Mouse (Mus musculus): ENCODE results near the gene Sdcbp2. TPM values are rescaled to one million over a fixed set of nuclear protein-coding genes. Genes with fewer than 3 reads are reported as not detected.

The Sdcbp2 gene
- polyA plus RNA-seq, 1 experiment: 2.3 TPM

GRCm38 (mm10) chr2:151580945-151581344 lies 8.5 kb downstream of the Sdcbp2 start:
- 0 out of 2 replicates have a peak, but pooled peaks cover 2% of the 10 kb centered on the region for H3K27me3 ChIP-seq (ENCODE audit: control insufficient read depth, insufficient read depth, low read length)
- TF ChIP-seq POLR2A (IDR thresholded peaks at IDR 0.05; ENCODE audit: low read depth, low read length) (no peak), CTCF (IDR thresholded peaks at IDR 0.05; ENCODE audit: extremely low read depth, insufficient read depth, insufficient read length, insufficient replicate concordance) (no peak)
- no peak overlapping the region for H3K4me3 ChIP-seq (ENCODE audit: extremely low read depth, insufficient read depth, insufficient read length)
- WGBS: 65% methylated on average over 1 of the region's 1 CpGs
- H3K36me3 ChIP-seq (ENCODE audit: control insufficient read depth, insufficient read depth, low read length): no peaks in the 10 kb centered on the region
- H3K4me1 ChIP-seq (ENCODE audit: control insufficient read depth, insufficient read depth, insufficient read length): no peaks in the 10 kb centered on the region
- DNase-seq (ENCODE audit: low read depth in 1 of 2, low spot score in 2 of 2): no peak
- H3K27ac ChIP-seq (ENCODE audit: insufficient read depth, low read length): no peak overlapping the region

GRCm38 (mm10) chr2:151585934-151586333 lies 13.5 kb downstream of the Sdcbp2 start:
- TF ChIP-seq POLR2A (IDR thresholded peaks at IDR 0.05; ENCODE audit: low read depth, low read length) (no peak), CTCF (IDR thresholded peaks at IDR 0.05; ENCODE audit: extremely low read depth, insufficient read depth, insufficient read length, insufficient replicate concordance) (no peak)
- 28% methylated on average over 3 of the region's 3 CpGs for WGBS
- no peak for DNase-seq (ENCODE audit: low read depth in 1 of 2, low spot score in 2 of 2)

GRCm38 (mm10) chr2:151586807-151587206 lies 14.4 kb downstream of the Sdcbp2 start:
- no peaks in the 10 kb centered on the region for H3K36me3 ChIP-seq (ENCODE audit: control insufficient read depth, insufficient read depth, low read length)
- WGBS: 69% methylated on average over 1 of the region's 1 CpGs

More at GRCm38 (mm10) chr2:151585934-151586333, 13.5 kb downstream of the Sdcbp2 start:
- no peaks in the 10 kb centered on the region for H3K27me3 ChIP-seq (ENCODE audit: control insufficient read depth, insufficient read depth, low read length)
- H3K27ac ChIP-seq (ENCODE audit: insufficient read depth, low read length): no peak overlapping the region
- no peak overlapping the region for H3K4me3 ChIP-seq (ENCODE audit: extremely low read depth, insufficient read depth, insufficient read length)
- H3K36me3 ChIP-seq (ENCODE audit: control insufficient read depth, insufficient read depth, low read length): no peaks in the 10 kb centered on the region
- H3K4me1 ChIP-seq (ENCODE audit: control insufficient read depth, insufficient read depth, insufficient read length): no peaks in the 10 kb centered on the region

GRCm38 (mm10) chr2:151587306-151587705 lies 14.9 kb downstream of the Sdcbp2 start:
- 9% methylated on average over 9 of the region's 9 CpGs for WGBS
- H3K4me1 ChIP-seq (ENCODE audit: control insufficient read depth, insufficient read depth, insufficient read length): no peaks in the 10 kb centered on the region
- no peaks in the 10 kb centered on the region for H3K27me3 ChIP-seq (ENCODE audit: control insufficient read depth, insufficient read depth, low read length)
- no peak for DNase-seq (ENCODE audit: low read depth in 1 of 2, low spot score in 2 of 2)
- TF ChIP-seq POLR2A (IDR thresholded peaks at IDR 0.05; ENCODE audit: low read depth, low read length) (no peak), CTCF (IDR thresholded peaks at IDR 0.05; ENCODE audit: extremely low read depth, insufficient read depth, insufficient read length, insufficient replicate concordance) (no peak)
- no peak overlapping the region for H3K27ac ChIP-seq (ENCODE audit: insufficient read depth, low read length)
- no peaks in the 10 kb centered on the region for H3K36me3 ChIP-seq (ENCODE audit: control insufficient read depth, insufficient read depth, low read length)
- no peak overlapping the region for H3K4me3 ChIP-seq (ENCODE audit: extremely low read depth, insufficient read depth, insufficient read length)

More at GRCm38 (mm10) chr2:151586807-151587206, 14.4 kb downstream of the Sdcbp2 start:
- no peak overlapping the region for H3K27ac ChIP-seq (ENCODE audit: insufficient read depth, low read length)
- H3K4me3 ChIP-seq (ENCODE audit: extremely low read depth, insufficient read depth, insufficient read length): no peak overlapping the region
- no peak for DNase-seq (ENCODE audit: low read depth in 1 of 2, low spot score in 2 of 2)
- H3K4me1 ChIP-seq (ENCODE audit: control insufficient read depth, insufficient read depth, insufficient read length): no peaks in the 10 kb centered on the region
- no peak for TF ChIP-seq POLR2A (IDR thresholded peaks at IDR 0.05; ENCODE audit: low read depth, low read length)
- no peaks in the 10 kb centered on the region for H3K27me3 ChIP-seq (ENCODE audit: control insufficient read depth, insufficient read depth, low read length)

- Histone ChIP-seq H3K4me3 (ENCODE audit: extremely low read depth, insufficient read depth, insufficient read length) (no peak overlapping the region), H3K4me1 (ENCODE audit: control insufficient read depth, insufficient read depth, insufficient read length) (no peaks in the 10 kb centered on the region), H3K27ac (ENCODE audit: insufficient read depth, low read length) (no peak overlapping the region), H3K36me3 (ENCODE audit: control insufficient read depth, insufficient read depth, low read length) (no peaks in the 10 kb centered on the region), H3K27me3 (ENCODE audit: control insufficient read depth, insufficient read depth, low read length) (no peaks in the 10 kb centered on the region)
- DNase-seq (ENCODE audit: low read depth in 1 of 2, low spot score in 2 of 2): no peak
- no peak for TF ChIP-seq POLR2A (IDR thresholded peaks at IDR 0.05; ENCODE audit: low read depth, low read length)
- TF ChIP-seq CTCF (IDR thresholded peaks at IDR 0.05; ENCODE audit: extremely low read depth, insufficient read depth, insufficient read length, insufficient replicate concordance): no peak
- 75% methylated on average over 2 of the region's 2 CpGs for WGBS
Measured at GRCm38 (mm10) chr2:151598068-151598467, 25.6 kb downstream of the Sdcbp2 start.

GRCm38 (mm10) chr2:151602106-151602505 lies 29.7 kb downstream of the Sdcbp2 start:
- Histone ChIP-seq H3K27ac (ENCODE audit: insufficient read depth, low read length) (no peak overlapping the region), H3K4me3 (ENCODE audit: extremely low read depth, insufficient read depth, insufficient read length) (no peak overlapping the region), H3K4me1 (ENCODE audit: control insufficient read depth, insufficient read depth, insufficient read length) (no peaks in the 10 kb centered on the region), H3K36me3 (ENCODE audit: control insufficient read depth, insufficient read depth, low read length) (no peaks in the 10 kb centered on the region), H3K27me3 (ENCODE audit: control insufficient read depth, insufficient read depth, low read length) (no peaks in the 10 kb centered on the region)
- TF ChIP-seq POLR2A (IDR thresholded peaks at IDR 0.05; ENCODE audit: low read depth, low read length): no peak
- no peak for TF ChIP-seq CTCF (IDR thresholded peaks at IDR 0.05; ENCODE audit: extremely low read depth, insufficient read depth, insufficient read length, insufficient replicate concordance)
- no peak for DNase-seq (ENCODE audit: low read depth in 1 of 2, low spot score in 2 of 2)
- 87% methylated on average over 4 of the region's 4 CpGs for WGBS

- TF ChIP-seq POLR2A (IDR thresholded peaks at IDR 0.05; ENCODE audit: low read depth, low read length) (no peak), CTCF (IDR thresholded peaks at IDR 0.05; ENCODE audit: extremely low read depth, insufficient read depth, insufficient read length, insufficient replicate concordance) (no peak)
- no peak overlapping the region for H3K27ac ChIP-seq (ENCODE audit: insufficient read depth, low read length)
- no peaks in the 10 kb centered on the region for H3K27me3 ChIP-seq (ENCODE audit: control insufficient read depth, insufficient read depth, low read length)
- no peak overlapping the region for H3K4me3 ChIP-seq (ENCODE audit: extremely low read depth, insufficient read depth, insufficient read length)
- H3K4me1 ChIP-seq (ENCODE audit: control insufficient read depth, insufficient read depth, insufficient read length): no peaks in the 10 kb centered on the region
- DNase-seq (ENCODE audit: low read depth in 1 of 2, low spot score in 2 of 2): no peak
- 76% methylated on average over 4 of the region's 4 CpGs for WGBS
- no peaks in the 10 kb centered on the region for H3K36me3 ChIP-seq (ENCODE audit: control insufficient read depth, insufficient read depth, low read length)
Measured at GRCm38 (mm10) chr2:151603630-151604029, 31.2 kb downstream of the Sdcbp2 start.

All from spleen, adult 2 months (tissue).